Mouse (Mus musculus): ENCODE results near the gene Ppfia3.

The Ppfia3 gene

DNA sequence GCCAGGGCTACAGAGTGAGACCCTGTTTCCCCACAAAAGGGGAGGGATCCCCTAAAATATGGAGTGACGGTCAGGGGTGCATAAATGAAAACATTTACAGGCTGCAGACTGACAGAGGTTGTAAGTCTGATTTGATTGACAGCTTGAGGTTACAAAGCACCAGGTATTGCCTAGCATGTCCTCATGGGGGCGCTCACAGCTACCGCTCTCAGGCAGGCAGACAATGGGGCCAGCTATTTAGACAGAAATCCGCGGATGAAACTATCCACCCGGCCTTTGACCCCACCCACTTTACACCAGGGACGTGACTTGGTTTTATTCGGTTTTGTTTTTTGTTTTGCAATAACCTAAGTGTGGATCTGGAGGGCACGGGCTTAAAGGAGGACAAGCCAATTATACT, 57.4 kb downstream of the Ppfia3 start:
- peak; percentile 60 to 66 for DNase-seq

DNA sequence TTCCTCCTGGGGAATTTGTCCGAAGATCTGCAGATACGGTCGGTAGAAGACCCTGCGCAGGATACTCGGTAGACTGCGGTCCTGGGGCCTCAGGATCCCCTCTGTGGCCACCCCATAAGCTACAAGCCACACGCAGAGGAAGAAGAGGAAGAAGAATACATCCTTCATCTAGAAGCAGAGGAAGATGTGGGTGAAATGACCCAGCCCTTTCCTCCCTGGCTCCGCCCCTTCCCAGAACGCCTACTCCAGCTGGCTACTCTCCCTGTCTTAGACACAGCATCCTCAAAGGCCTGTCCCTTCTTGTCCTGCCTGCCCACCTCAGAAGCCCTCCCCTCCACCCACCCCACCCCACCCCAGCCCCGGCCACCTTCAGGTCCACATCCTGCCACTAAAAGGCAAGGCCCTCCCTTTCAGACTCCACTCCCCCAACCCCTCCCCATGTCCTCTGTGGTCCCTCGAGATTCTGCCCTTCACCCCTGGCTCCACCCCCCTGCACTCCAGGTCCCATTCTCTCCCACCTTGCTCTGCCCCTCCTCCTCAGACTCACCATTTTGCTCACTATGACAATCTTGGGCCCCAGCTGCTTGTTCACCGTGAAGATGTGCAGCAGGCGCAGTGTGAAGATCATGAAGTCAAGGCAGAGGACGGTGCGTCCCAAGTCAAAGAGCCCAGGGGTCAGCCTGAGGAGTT, 58.1 kb downstream of the Ppfia3 start:
- DNase-seq, result no peak

DNA sequence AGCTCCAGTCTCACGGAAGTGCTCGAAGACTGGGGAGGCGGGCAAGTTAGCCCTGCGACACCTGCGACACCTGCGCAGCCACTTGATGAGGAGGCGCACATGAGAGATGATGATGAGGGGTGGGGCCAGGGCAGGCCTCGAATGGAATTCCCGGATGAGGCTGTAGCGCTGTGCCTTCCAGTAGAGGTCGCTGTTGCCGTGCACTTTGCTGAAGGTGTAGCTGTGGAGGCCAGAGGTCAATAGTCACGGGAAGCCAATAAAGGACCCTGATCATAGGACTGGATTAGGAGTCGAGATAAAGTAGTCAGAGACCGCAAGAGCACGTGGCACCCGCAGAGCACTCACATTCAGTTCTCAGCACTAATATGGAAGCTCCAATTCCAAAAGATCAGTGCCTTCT, 61.5 kb downstream of the Ppfia3 start:
- peak; percentile 85 to 88 for DNase-seq

DNA sequence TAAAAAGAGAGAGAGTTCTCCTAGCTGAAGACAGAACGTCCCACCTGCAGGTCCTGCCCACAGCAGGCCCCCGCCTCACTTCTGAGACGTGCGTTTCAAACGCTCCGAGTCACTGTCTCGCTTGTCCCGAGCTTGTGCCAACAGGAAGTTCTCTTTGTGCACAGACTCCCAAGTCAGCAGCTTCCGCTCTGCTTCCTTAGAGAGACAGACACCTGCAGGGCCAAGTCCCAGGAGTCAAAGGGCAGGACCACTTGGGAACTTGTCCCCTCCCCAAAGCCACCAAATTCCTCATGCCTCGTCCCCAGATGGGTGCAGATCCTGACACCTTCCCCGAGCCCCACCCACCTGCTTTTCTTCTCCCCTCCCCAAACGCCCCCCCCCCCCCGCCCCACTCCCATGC, 62.0 kb downstream of the Ppfia3 start:
- DNase-seq, result no peak

DNA sequence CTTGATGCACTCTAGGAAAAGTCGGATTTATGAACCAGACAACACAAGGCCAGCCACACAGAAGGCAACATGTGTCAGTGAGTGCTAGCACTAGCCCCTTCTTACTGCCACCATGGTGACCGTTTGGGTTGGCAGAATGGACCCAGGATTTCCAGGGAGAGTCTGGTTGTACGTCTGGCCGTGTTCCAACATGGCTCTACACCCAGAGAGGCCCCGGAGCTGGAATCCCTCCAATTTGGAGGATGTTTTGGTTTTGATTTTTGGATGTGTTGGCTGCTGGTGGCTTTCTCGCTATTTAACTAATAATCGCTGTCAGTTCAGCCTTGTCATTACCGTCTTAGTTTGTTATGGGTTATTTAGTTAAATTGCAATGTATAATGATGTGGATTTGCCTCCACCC, 64.2 kb downstream of the Ppfia3 start:
- DNase-seq, result no peak

DNA sequence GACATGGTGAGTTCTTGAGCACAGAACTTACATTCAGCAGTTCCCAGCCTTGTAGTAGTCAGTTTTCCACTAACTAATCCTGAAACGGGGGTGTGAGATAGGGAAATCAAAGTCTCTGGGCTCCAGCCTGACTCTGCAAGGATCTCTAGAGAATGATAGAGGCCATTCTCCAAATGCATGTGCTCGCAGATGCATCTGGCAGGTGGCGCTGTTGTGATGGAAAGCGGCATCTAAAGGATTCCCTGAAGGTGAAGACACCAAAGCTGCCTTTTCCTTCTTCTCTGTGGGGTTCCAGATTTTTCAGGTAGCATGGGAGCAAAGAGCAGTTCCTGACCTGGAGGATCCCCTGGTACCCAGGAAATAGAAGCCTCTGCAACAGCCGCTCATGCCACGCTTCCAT, 66.5 kb downstream of the Ppfia3 start:
- peak; percentile 81 to 86 for DNase-seq

DNA sequence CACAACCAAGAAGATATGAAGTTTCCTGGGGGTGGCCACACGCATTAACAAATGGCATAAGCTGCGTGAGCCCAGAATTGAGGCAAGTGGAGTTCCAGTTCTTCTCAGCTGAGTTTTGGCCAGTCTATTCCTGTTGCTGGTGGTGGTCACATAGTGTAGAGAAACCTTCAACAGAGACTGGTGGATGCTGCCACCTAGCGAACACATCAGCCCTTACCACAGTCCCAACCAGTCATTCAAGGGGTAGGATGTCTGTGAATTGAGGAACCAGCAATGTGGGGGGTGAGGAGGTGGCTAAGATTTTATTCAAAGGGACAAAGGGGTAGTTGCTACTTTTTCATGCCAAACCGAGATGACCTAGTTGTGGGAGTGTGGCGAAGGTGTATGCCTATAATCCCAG, 67.1 kb downstream of the Ppfia3 start:
- DNase-seq, result peak; percentile 50 to 52

DNA sequence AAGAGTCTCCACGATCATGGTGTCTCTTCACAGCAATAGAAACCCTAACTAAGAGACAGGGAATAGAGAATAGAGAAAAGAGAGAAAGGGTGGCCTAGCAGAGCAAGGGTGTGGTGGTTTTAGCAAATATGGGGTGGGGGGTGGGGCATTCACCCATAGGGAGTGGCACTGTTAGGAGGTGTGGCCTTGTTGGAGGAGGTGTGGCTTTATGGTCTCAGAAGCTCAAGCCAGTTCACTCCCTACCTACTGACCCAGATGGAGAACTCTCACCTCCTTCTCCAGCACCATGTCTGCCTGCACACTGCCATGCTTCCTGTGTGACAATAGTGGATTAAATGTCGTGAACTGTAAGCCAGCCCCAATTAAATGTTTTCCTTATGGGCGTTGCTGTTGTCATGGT, 69.3 kb downstream of the Ppfia3 start:
- no peak for DNase-seq

DNA sequence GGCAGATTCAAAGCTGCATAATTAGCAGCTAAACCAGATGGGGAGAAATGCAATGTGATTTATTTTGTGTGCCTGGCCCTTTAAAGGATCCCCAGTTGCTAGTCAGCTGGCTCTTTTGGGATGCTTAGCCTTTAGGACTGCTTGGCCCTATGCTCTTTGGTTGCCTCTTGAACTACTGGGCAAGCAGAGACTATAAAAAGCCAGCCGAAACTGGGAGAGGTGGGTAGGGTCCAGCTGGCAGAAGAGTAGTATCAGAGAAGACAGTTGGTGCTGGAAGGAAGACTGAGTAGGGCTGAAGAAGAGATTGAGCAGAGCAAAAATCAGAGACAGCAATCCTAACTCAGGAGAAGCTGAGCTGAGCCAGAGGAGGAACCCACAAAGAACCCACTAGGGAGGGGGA, 70.2 kb downstream of the Ppfia3 start:
- no peak for DNase-seq

All from cerebellum, adult 18-20 months (tissue).